28 mouse cellular contexts compared by ENCODE assay signal in genomic region chr8:81586783-81587182, GRCm38 (mm10).
DNase-seq lines count a peak whose midpoint lies in the region; ATAC-seq and TF ChIP-seq lines count a peak whose summit lies in the region.
"Had no signal": no experiment of that assay in that cellular context is flagged by ENCODE, and none has a peak within 500 bp of the region (broad histone marks: within the 10 kb centered on the region; RNA-seq: fewer than 3 reads in every experiment).

No protein-coding gene starts in this region.

- TF ChIP-seq CTCF in spleen, adult 2 months (IDR thresholded peaks at IDR 0.05; ENCODE audit: extremely low read depth, insufficient read depth, insufficient read length, insufficient replicate concordance) = no peak

- no peak overlapping the region for H3K27ac ChIP-seq in spleen, adult 2 months (ENCODE audit: insufficient read depth, low read length)
- no peak overlapping the region for H3K27ac ChIP-seq in heart, embryonic 12.5 days (ENCODE audit: poor library complexity, severe bottlenecking)
- H3K27ac ChIP-seq: embryonic facial prominence, embryonic 10.5 days; embryonic facial prominence, embryonic 13.5 days; forebrain, embryonic 12.5 days; forebrain, embryonic 15.5 days; heart, embryonic 13.5 days; hindbrain, embryonic 14.5 days; hindbrain, postnatal 0 days had no signal

- no peak overlapping the region for H3K9ac ChIP-seq in heart, embryonic 12.5 days
- H3K9ac ChIP-seq: embryonic facial prominence, embryonic 13.5 days; forebrain, embryonic 12.5 days; forebrain, embryonic 15.5 days; heart, embryonic 13.5 days; hindbrain, embryonic 14.5 days had no signal

- H3K27me3 ChIP-seq in spleen, adult 2 months (ENCODE audit: control insufficient read depth, insufficient read depth, low read length) = no peaks in the 10 kb centered on the region
- no peaks in the 10 kb centered on the region for H3K27me3 ChIP-seq in splenic B cell, adult 2 months (ENCODE audit: control insufficient read depth, insufficient read depth, low read length, poor library complexity, severe bottlenecking)
- no peaks in the 10 kb centered on the region for H3K27me3 ChIP-seq in heart, embryonic 12.5 days (replicated peaks)
- H3K27me3 ChIP-seq: embryonic facial prominence, embryonic 13.5 days; forebrain, embryonic 12.5 days; forebrain, embryonic 15.5 days; heart, embryonic 13.5 days had no signal

- no peaks in the 10 kb centered on the region for H3K9me3 ChIP-seq in heart, embryonic 12.5 days (replicated peaks)
- H3K9me3 ChIP-seq: embryonic facial prominence, embryonic 10.5 days; embryonic facial prominence, embryonic 13.5 days; forebrain, embryonic 12.5 days; forebrain, embryonic 15.5 days; G1E; heart, embryonic 13.5 days had no signal

- peak; percentile 29 for ATAC-seq in CD4-positive, CD25-positive, alpha-beta regulatory T cell, adult 4 months
- ATAC-seq in granulocyte monocyte progenitor cell, adult 5-6 weeks (replicated peaks; ENCODE audit: poor library complexity, severe bottlenecking) = peak; percentile 67
- ATAC-seq in heart, embryonic 12.5 days (ENCODE audit: insufficient number of reproducible peaks, low FRiP score) = no peak
- ATAC-seq: forebrain, embryonic 15.5 days; hindbrain, postnatal 0 days; Patski had no signal

- 77% methylated on average over 5 of the region's 5 CpGs for WGBS in spleen, adult 2 months
- WGBS in heart, embryonic 12.5 days = 86% methylated on average over 5 of the region's 5 CpGs

- H3K36me3 ChIP-seq in spleen, adult 2 months (ENCODE audit: control insufficient read depth, insufficient read depth, low read length) = no peaks in the 10 kb centered on the region
- H3K36me3 ChIP-seq in splenic B cell, adult 2 months (ENCODE audit: control insufficient read depth, insufficient read depth, low read length, poor library complexity, severe bottlenecking) = no peaks in the 10 kb centered on the region
- no peaks in the 10 kb centered on the region for H3K36me3 ChIP-seq in heart, embryonic 12.5 days
- H3K36me3 ChIP-seq: embryonic facial prominence, embryonic 10.5 days; embryonic facial prominence, embryonic 13.5 days; forebrain, embryonic 12.5 days; forebrain, embryonic 15.5 days; G1E; heart, embryonic 13.5 days had no signal

- TF ChIP-seq POLR2A in spleen, adult 2 months (IDR thresholded peaks at IDR 0.05; ENCODE audit: low read depth, low read length) = no peak

- H3K4me1 ChIP-seq in spleen, adult 2 months (ENCODE audit: control insufficient read depth, insufficient read depth, insufficient read length) = peaks cover 8% of the 10 kb centered on the region
- no peaks in the 10 kb centered on the region for H3K4me1 ChIP-seq in heart, embryonic 12.5 days (replicated peaks)
- H3K4me1 ChIP-seq: embryonic facial prominence, embryonic 10.5 days; embryonic facial prominence, embryonic 13.5 days; forebrain, embryonic 12.5 days; forebrain, embryonic 15.5 days; heart, embryonic 13.5 days had no signal

- intact Hi-C loops in gastrocnemius, postnatal 14 days (cut with DNase I; ENCODE audit: low total_unique reads) = no loop called here

- peak; percentile 5 to 7 for DNase-seq in spleen, adult 2 months (ENCODE audit: low read depth in 1 of 2, low spot score in 2 of 2)
- no peak for DNase-seq in spleen, adult 18-20 months
- peak; percentile 56 for DNase-seq in splenic B cell, adult 2 months (ENCODE audit: low read depth, low spot score)
- no peak for DNase-seq in gastrocnemius, postnatal 14 days
- DNase-seq in neural tube, embryonic 10.5 days (ENCODE audit: extremely low spot score, low spot score) = no peak
- DNase-seq: adrenal gland, adult 2 months; adrenal gland, postnatal 14 days; cerebellum, adult 11 months; cerebellum, adult 2 months; cerebellum, adult 9-11 months; cerebellum, postnatal 25 days; embryo, embryonic 11 days; heart, adult 18-20 months; heart, postnatal 14 days; heart, postnatal 4 days had no signal

- H3K4me2 ChIP-seq in heart, embryonic 12.5 days = no peak overlapping the region
- H3K4me2 ChIP-seq: embryonic facial prominence, embryonic 13.5 days; forebrain, embryonic 12.5 days; forebrain, embryonic 15.5 days; heart, embryonic 13.5 days; hindbrain, embryonic 14.5 days had no signal

- H3K4me3 ChIP-seq in spleen, adult 2 months (ENCODE audit: extremely low read depth, insufficient read depth, insufficient read length) = no peak overlapping the region
- no peak overlapping the region for H3K4me3 ChIP-seq in heart, embryonic 12.5 days
- H3K4me3 ChIP-seq: embryonic facial prominence, embryonic 10.5 days; embryonic facial prominence, embryonic 13.5 days; erythroblast, embryonic 14.5 days; forebrain, embryonic 12.5 days; forebrain, embryonic 15.5 days; heart, embryonic 13.5 days had no signal

Comparison
In these comparisons a context has a peak if more than half of its experiments do, and no peak if none do; other contexts are left out.
1. DNase-seq: peak in spleen, adult 2 months (2 of 2) and splenic B cell, adult 2 months (single experiment); none in spleen, adult 18-20 months (0 of 2), gastrocnemius, postnatal 14 days (single experiment) and neural tube, embryonic 10.5 days (single experiment).